Mouse (Mus musculus): ENCODE results near the gene Ccdc96.
A peak's percentile ranks its signal among the peaks of the same experiment; 100 is the strongest.

Gene Ccdc96

GRCm38 (mm10) chr5:36477486-36477885 is 6.9 kb upstream of the Ccdc96 start:
- DNase-seq: no peak

GRCm38 (mm10) chr5:36478540-36479420 is 5.6 kb upstream of the Ccdc96 start:
- DNase-seq: no peak

- peak; percentile 29 for DNase-seq
Measured at GRCm38 (mm10) chr5:36479735-36480134, 4.7 kb upstream of the Ccdc96 start.

- no peak for DNase-seq
Measured at GRCm38 (mm10) chr5:36480398-36480797, 4.0 kb upstream of the Ccdc96 start.

- no peak for DNase-seq
Measured at GRCm38 (mm10) chr5:36481114-36481513, 3.3 kb upstream of the Ccdc96 start.

GRCm38 (mm10) chr5:36483203-36484101 is 936 bp upstream of the Ccdc96 start:
- peak; percentile 50 for DNase-seq

- no peak for DNase-seq
Measured at GRCm38 (mm10) chr5:36485306-36485705, 918 bp downstream of the Ccdc96 start.

- DNase-seq: peak; percentile 53
Measured at GRCm38 (mm10) chr5:36489225-36489624, 4.8 kb downstream of the Ccdc96 start.

GRCm38 (mm10) chr5:36493919-36494318 is 9.5 kb downstream of the Ccdc96 start:
- no peak for DNase-seq

GRCm38 (mm10) chr5:36494709-36495108 is 10.3 kb downstream of the Ccdc96 start:
- DNase-seq: no peak

GRCm38 (mm10) chr5:36505235-36505634 is 20.8 kb downstream of the Ccdc96 start:
- no peak for DNase-seq

- no peak for DNase-seq
Measured at GRCm38 (mm10) chr5:36505643-36506042, 21.3 kb downstream of the Ccdc96 start.

- no peak for DNase-seq
Measured at GRCm38 (mm10) chr5:36508351-36508750, 24.0 kb downstream of the Ccdc96 start.

- no peak for DNase-seq
Measured at GRCm38 (mm10) chr5:36510956-36511355, 26.6 kb downstream of the Ccdc96 start.

- no peak for DNase-seq
Measured at GRCm38 (mm10) chr5:36515126-36515525, 30.7 kb downstream of the Ccdc96 start.

- DNase-seq: no peak
Measured at GRCm38 (mm10) chr5:36515558-36515957, 31.2 kb downstream of the Ccdc96 start.

GRCm38 (mm10) chr5:36517596-36517995 is 33.2 kb downstream of the Ccdc96 start:
- DNase-seq: no peak

GRCm38 (mm10) chr5:36519751-36520150 is 35.4 kb downstream of the Ccdc96 start:
- DNase-seq: no peak

GRCm38 (mm10) chr5:36522782-36523181 is 38.4 kb downstream of the Ccdc96 start:
- DNase-seq: peak; percentile 26

- no peak for DNase-seq
Measured at GRCm38 (mm10) chr5:36523219-36523703, 38.9 kb downstream of the Ccdc96 start.

GRCm38 (mm10) chr5:36525216-36525615 is 40.8 kb downstream of the Ccdc96 start:
- no peak for DNase-seq

- peak; percentile 21 for DNase-seq
Measured at GRCm38 (mm10) chr5:36526274-36526673, 41.9 kb downstream of the Ccdc96 start.

GRCm38 (mm10) chr5:36526921-36527320 is 42.5 kb downstream of the Ccdc96 start:
- no peak for DNase-seq

GRCm38 (mm10) chr5:36529698-36530097 is 45.3 kb downstream of the Ccdc96 start:
- DNase-seq: no peak
